Mouse (Mus musculus): ENCODE measurements around the gene Rnf182.

Gene Rnf182

DNA sequence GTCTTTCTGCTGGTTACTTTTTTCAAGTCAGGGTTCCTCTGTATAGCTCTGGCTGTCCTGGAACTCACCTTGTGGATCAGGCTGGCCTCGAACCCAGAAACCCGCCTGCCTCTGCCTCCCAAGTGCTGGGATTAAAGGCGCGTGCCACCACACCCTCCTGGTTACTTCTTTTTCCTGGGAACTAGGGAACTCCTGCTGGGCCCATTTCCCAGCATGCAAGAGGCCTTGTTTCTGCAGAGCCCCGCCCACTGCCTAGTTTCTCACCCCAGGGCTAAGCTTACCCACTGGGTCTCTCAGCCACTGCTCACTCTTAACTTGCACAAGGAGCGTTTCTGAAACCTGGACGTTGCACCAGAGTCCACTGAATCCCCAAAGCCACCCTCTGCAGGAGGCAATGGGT lies 80.5 kb downstream of the Rnf182 start:
- no peak for DNase-seq (ENCODE audit: low read depth, low spot score)

- DNase-seq (ENCODE audit: low read depth, low spot score): no peak
These were observed 83.0 kb downstream of the Rnf182 start for GRCm38 (mm10) chr13:43698506-43698905.

GRCm38 (mm10) chr13:43703471-43703870 lies 88.0 kb downstream of the Rnf182 start:
- no peak for DNase-seq (ENCODE audit: low read depth, low spot score)

DNA sequence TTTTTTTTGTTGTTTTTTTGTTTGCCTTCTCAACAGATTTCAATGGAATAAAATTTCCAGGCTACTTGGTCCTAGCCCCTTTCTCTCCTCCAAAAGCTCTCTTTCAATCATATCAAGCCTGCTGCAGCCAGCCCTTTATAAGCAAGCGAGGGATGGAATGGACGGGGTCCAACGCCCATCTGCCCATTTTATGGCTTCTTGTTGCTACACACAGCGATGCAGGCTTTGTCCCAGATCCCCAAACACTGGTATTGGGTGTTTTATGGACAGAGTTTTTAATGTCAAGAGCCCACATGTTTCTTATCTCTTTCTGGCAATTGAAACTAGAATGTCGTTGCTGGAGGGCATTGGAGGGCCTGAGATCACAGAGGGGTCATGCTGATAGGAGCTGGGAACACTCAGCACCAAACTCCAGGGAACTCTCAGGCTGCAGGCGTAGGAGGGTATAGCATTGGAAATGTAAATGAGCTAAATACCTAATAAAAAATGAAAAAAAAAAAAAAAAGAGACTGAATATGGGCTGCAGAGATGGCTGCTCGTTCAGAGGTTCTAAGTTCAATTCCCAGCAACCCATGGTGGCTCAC lies 89.1 kb downstream of the Rnf182 start:
- no peak for DNase-seq (ENCODE audit: low read depth, low spot score)

DNA sequence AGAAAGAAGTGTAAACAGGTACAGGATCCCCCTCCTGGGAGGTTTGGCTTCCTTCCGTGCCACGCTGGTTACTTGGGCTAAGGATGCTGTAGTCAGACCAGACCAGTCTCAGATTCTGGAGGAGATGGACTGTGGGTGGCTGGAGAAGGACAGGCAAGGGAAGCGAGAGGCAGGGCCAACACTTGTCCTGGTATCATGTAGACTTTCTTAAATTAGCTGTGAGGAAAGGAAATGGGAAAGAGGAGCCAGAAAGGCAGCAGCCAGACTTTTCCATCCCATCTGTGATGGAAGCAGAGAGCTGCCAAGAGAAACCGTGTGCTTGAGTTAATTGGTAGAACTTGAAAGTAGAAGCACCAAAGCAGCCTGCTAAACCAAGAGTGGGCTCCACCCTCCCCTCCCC lies 90.9 kb downstream of the Rnf182 start:
- peak; percentile 71 for DNase-seq (ENCODE audit: low read depth, low spot score)

GRCm38 (mm10) chr13:43709529-43709928 lies 94.0 kb downstream of the Rnf182 start:
- no peak for DNase-seq (ENCODE audit: low read depth, low spot score)

- DNase-seq (ENCODE audit: low read depth, low spot score): peak; percentile 60
These were observed 96.3 kb downstream of the Rnf182 start for GRCm38 (mm10) chr13:43711708-43712314.

DNA sequence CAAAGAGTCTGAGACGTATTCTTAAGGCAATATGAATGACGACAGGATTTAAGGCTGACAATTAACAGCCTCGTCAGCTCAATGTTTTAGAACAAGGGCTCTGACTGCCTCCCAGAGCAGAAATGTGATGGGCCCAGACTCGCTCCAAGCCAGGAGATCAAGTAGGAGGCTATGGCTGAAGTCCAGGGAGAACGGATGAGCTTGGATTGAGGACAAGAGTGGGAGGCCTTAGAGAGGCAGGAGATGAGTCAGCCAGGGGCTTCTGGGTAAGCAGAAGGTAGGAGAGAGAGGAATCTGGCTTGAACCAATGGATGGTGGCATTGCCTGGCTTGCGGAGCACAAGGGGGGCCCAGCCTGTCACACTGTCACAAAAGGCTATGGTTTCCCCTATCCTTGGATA lies 99.2 kb downstream of the Rnf182 start:
- DNase-seq (ENCODE audit: low read depth, low spot score): no peak

DNA sequence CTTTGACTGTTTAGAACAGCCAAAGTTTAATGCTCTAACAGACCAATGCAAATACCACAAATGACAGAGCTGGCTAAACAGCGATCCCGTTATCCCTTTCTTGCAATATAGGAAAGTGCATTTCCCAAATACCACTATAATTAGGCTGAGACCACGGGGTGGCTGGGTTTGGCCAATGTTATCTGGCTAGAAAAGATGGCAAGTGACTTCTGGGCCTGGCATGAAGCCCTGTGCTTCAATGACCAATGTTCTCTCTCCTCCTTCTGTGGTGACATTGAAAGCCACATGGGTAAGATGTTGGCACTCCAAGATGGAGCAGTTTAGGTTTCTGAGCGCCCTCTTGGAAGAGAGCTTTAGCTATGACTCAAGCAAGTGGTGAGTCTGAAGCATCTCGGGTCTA lies 100.0 kb downstream of the Rnf182 start:
- DNase-seq (ENCODE audit: low read depth, low spot score): no peak

- DNase-seq (ENCODE audit: low read depth, low spot score): no peak
These were observed 101.1 kb downstream of the Rnf182 start for GRCm38 (mm10) chr13:43716514-43717036.

GRCm38 (mm10) chr13:43718173-43718572 lies 102.7 kb downstream of the Rnf182 start:
- DNase-seq (ENCODE audit: low read depth, low spot score): no peak

DNA sequence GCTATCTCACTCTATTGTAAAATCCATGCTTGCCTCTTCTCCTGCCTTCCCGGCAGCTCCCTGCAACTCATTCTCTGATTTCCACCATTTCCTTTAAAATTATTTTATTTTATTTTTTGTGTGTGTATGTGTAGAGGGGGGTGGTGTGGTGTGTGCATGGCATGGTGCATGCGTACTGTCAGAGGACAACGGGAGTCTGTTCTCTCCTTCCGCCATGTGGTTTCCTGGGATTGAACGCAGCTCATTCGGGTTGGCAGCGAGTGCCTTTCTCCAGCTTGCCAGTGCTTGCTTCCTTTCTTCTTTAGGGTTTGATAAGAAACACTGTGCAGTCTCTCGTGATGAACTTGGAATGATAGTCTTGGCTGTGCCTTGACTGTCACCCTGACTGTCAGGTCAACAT lies 105.0 kb downstream of the Rnf182 start:
- DNase-seq (ENCODE audit: low read depth, low spot score): no peak

Data from brain, embryonic 18.5 days (tissue).